Mouse (Mus musculus): ENCODE measurements around the gene Rpp25l.

Gene Rpp25l

GRCm38 (mm10) chr4:41713197-41714067 is at the start of gene Rpp25l:
Gene Rpp25l (minus strand): TSS chr4:41713534.
- peak; percentile 91 for DNase-seq

GRCm38 (mm10) chr4:41762688-41763114 is 49.4 kb upstream of the Rpp25l start:
- DNase-seq: peak; percentile 73

GRCm38 (mm10) chr4:41762099-41762687 is 48.9 kb upstream of the Rpp25l start:
- DNase-seq: peak; percentile 70

- DNase-seq: no peak
Observed at GRCm38 (mm10) chr4:41761680-41762079, 48.3 kb upstream of the Rpp25l start.

GRCm38 (mm10) chr4:41760911-41761310 is 47.6 kb upstream of the Rpp25l start:
- peak; percentile 33 for DNase-seq

- DNase-seq: peak; percentile 95
Observed at GRCm38 (mm10) chr4:41760288-41760721, 47.0 kb upstream of the Rpp25l start.

GRCm38 (mm10) chr4:41759656-41760287 is 46.4 kb upstream of the Rpp25l start:
- peak; percentile 30 for DNase-seq

- peak; percentile 87 for DNase-seq
Observed at GRCm38 (mm10) chr4:41759206-41759605, 45.9 kb upstream of the Rpp25l start.

GRCm38 (mm10) chr4:41758701-41759100 is 45.4 kb upstream of the Rpp25l start:
- DNase-seq: no peak

GRCm38 (mm10) chr4:41758021-41758420 is 44.7 kb upstream of the Rpp25l start:
- peak; percentile 65 for DNase-seq

- peak; percentile 46 for DNase-seq
Observed at GRCm38 (mm10) chr4:41757321-41757720, 44.0 kb upstream of the Rpp25l start.

GRCm38 (mm10) chr4:41756440-41756839 is 43.1 kb upstream of the Rpp25l start:
- no peak for DNase-seq

- DNase-seq: peak; percentile 92
Observed at GRCm38 (mm10) chr4:41755338-41756305, 42.3 kb upstream of the Rpp25l start, which contains the start of gene Sigmar1. Gene Sigmar1 (minus strand): TSS chr4:41756157.

GRCm38 (mm10) chr4:41754797-41755337 is 41.5 kb upstream of the Rpp25l start, which contains the start of gene Galt:
Gene Galt (plus strand): TSS chr4:41755228.
- DNase-seq: no peak

- DNase-seq: no peak
Observed at GRCm38 (mm10) chr4:41745021-41745420, 31.7 kb upstream of the Rpp25l start.

- DNase-seq: no peak
Observed at GRCm38 (mm10) chr4:41744131-41744530, 30.8 kb upstream of the Rpp25l start.

GRCm38 (mm10) chr4:41741158-41741560 is 27.8 kb upstream of the Rpp25l start:
- DNase-seq: peak; percentile 94

GRCm38 (mm10) chr4:41740380-41741157 is 27.2 kb upstream of the Rpp25l start:
- no peak for DNase-seq

- DNase-seq: no peak
Observed at GRCm38 (mm10) chr4:41739260-41739659, 25.9 kb upstream of the Rpp25l start.

GRCm38 (mm10) chr4:41738256-41738603 is 24.9 kb upstream of the Rpp25l start:
- DNase-seq: no peak

- peak; percentile 85 for DNase-seq
Observed at GRCm38 (mm10) chr4:41737602-41738255, 24.4 kb upstream of the Rpp25l start.

All from kidney, postnatal 10 days (tissue).